Mouse (Mus musculus) common myeloid progenitor, adult 5-6 weeks (primary cell): Measurements from ENCODE around the gene 1700001O22Rik. TPM values are rescaled to one million over a fixed set of nuclear protein-coding genes. Genes with fewer than 3 reads are reported as not detected.

Experiments
- ATAC-seq: replicated peaks from 2 replicates; pipeline ENCODE4 v1.8.0; 2016; ENCODE audit warnings: low read depth, mild to moderate bottlenecking, moderate TSS enrichment, inconsistent platforms; ENCODE audit not compliant: poor library complexity, severe bottlenecking
- total RNA-seq: library from RNA; stranded (forward); fragments of 200-1000, 187-1606 nt; gene quantifications from 2 replicates; pipeline ENCODE4 v1.2.3, GENCODE M21; 2017

The 1700001O22Rik gene
- total RNA-seq, 1 experiment from 2014 or later, result not detected

DNA sequence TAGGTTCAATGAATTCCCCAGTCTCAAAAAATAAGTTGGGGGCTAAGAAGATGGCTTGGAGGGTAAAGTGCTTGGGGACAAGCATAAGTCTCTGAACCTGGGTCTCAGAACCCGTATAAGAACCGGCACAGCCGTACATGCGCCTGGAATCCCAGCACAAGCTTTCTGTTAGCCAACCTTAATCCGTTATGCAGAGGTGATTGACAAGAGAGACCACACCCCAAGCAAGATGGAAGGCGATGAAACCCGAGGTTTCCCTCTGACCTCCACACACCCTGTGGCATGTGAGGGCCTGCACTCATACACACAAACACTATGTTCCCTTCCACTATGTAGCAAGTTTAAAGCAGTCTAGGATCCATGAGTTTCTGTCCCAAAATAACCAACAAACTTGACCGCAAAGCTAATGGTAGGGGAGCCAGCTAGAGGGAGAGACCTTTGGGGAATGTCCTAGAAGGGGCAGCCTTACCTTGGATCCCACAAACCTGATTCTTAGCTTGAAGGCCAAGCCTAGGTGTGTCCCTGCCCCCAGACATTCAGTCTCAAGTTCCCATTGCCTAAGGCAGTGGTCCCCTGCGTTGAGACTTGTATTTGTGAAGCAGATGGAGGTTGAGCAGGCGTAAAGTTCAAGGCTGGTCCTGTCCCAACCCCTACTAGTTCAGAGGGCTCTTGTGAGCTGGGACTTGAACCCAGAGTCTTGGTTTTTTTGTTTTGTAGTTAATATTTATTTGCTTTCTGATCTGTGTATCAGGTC lies 46.3 kb downstream of the 1700001O22Rik start:
- ATAC-seq, result no peak

DNA sequence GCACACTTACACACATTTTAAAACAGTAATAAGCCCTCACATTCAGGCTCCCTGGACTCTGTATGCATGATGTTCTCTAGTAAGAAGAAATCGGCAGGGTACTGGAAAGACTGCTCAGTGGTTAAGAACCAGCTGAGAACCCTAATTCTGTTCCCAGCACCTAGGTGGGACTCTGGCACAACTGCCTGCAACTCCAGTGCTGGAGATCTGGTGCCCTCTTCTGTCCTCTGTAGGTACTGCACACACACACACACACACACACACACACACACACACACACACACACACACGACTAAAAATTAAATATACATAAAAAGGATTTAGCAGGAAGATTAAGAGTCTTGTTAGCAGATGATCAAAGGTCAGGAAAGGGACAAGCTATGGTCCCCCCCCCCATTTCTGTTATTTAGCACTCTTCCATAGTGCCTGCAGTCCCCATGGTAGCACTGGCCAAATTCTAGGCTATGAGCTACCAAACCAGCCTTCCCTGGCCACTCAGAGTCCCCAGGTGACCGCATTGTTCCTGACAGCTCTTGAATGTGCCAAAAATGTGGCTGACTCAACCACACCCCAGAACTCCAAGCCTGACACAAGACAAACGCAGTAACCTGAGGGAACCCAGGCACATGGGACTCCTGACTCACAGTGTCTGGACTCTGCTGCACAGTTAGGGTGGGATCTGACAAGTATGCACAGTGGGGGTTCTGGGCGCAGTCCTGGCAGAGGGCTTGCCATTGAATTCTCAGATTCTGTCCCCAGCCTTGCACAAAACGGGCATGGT lies 47.3 kb downstream of the 1700001O22Rik start:
- no peak for ATAC-seq

GRCm38 (mm10) chr2:30754831-30755230 lies 48.6 kb downstream of the 1700001O22Rik start:
- ATAC-seq, result no peak

DNA sequence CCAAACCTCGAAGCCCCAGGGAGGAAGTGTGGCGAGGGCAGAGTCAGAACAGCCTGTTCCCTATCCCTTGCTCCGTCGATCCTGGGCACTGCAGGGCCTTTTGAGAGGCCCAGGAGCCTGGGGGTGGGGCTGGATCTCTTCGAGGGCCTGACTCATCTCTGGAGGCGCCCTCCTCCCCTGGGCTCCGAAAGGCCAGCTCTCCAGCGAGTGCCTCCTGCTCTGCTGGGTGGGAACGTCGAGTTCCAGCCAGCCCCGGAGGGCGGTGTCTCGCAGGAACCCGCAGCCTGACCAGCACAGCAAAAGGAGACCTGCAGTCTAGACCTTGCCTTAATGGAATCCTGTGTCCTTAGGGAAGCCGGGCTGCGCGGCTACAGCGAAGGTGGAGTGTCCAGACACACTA lies 50.2 kb downstream of the 1700001O22Rik start:
- no peak for ATAC-seq

GRCm38 (mm10) chr2:30752471-30752870 lies 51.0 kb downstream of the 1700001O22Rik start:
- ATAC-seq, result no peak

- ATAC-seq, result no peak
These were observed 53.4 kb downstream of the 1700001O22Rik start for GRCm38 (mm10) chr2:30750025-30750424.

DNA sequence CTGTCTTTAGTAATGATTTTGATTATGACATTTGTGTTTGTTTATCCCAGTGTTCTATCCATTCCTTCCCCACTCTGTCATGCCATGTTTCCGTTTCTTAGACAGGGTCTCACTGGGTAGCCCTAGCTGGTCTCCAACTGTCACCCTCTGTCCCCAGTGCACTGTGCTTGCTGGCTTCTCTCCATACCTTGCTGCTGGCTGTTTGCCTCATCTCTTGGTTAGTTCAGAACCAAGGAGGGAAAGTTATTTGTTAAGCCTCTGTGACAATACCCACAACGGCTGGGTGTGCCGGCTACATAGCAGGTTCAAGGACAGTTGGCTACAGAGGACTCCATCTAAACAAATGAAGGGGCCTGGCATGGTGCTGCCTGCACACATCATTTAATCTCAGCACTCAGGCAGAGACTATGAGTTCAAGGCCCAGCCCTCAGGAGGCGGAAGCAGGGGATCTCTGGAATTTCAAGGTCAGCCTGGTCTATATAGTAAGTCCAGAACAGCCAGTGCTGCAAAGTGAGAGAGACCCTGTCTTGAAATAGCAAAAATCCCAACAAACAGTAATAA lies 55.8 kb downstream of the 1700001O22Rik start:
- ATAC-seq, result no peak

Other genes starting within 250 kb of the 1700001O22Rik start
- not detected in 2 replicates for gene Cstad, start 208.6 kb downstream of the 1700001O22Rik start, total RNA-seq
- 16.4 and 26.9 TPM in 2 replicates for gene Ntmt1, start 4.2 kb upstream of the 1700001O22Rik start, total RNA-seq
- 13.7 and 17.5 TPM in 2 replicates for gene Asb6, start 26.7 kb upstream of the 1700001O22Rik start, total RNA-seq
- gene Prrx2, start 31.3 kb upstream of the 1700001O22Rik start, total RNA-seq, result not detected in 2 replicates
- gene Ptges, start 126.2 kb upstream of the 1700001O22Rik start, total RNA-seq, result 0.15 TPM in 1 of 2 replicates, not detected in the other
- 30.4 and 31.7 TPM in 2 replicates for gene Tor1b, start 149.3 kb upstream of the 1700001O22Rik start, total RNA-seq
- gene Tor1a, start 164.3 kb upstream of the 1700001O22Rik start, total RNA-seq, result 43.6 and 52.2 TPM in 2 replicates
- 69.7 and 74.5 TPM in 2 replicates for gene BC005624, start 178.5 kb upstream of the 1700001O22Rik start, total RNA-seq
- gene Usp20, start 178.6 kb upstream of the 1700001O22Rik start, total RNA-seq, result 2.2 and 5.7 TPM in 2 replicates